Mouse (Mus musculus) heart, embryonic 13.5 days (tissue): Measurements from ENCODE around the gene 2310033P09Rik. TPM values are rescaled to one million over a fixed set of nuclear protein-coding genes. Genes with fewer than 3 reads are reported as not detected.
"Not testable (repeated sequence)": the region's sequence is repeated elsewhere in the genome, so short reads cannot be mapped to it uniquely, and the experiment has no call there.

Source experiments
- ATAC-seq: fragments of 200-750 bp; cut with Nextera tagmentation; 2 replicates; pipeline ENCODE4 v1.8.0; 2017; ENCODE audit warnings: moderate TSS enrichment; ENCODE audit not compliant: insufficient number of reproducible peaks, low FRiP score, low TSS enrichment; ENCODE audit errors: extremely low read depth
- H3K27ac ChIP-seq: fragments of 300-500 bp; sonication (generic); replicated peaks from 2 replicates; pipeline ENCODE4 v1.5.1; 2015; ENCODE audit warnings: moderate library complexity, mild to moderate bottlenecking, inconsistent platforms
- H3K27me3 ChIP-seq: fragments of 300-500 bp; sonication (generic); replicated peaks from 2 replicates; pipeline ENCODE4 v1.6.1; 2015; ENCODE audit warnings: mild to moderate bottlenecking, inconsistent platforms
- H3K36me3 ChIP-seq: fragments of 300-500 bp; sonication (generic); 2 replicates; pipeline ENCODE4 v1.6.1; 2015; ENCODE audit warnings: mild to moderate bottlenecking, inconsistent platforms
- H3K4me1 ChIP-seq: fragments of 300-500 bp; sonication (generic); 2 replicates; pipeline ENCODE4 v1.6.1; 2015; ENCODE audit warnings: inconsistent platforms
- H3K4me2 ChIP-seq: fragments of 300-500 bp; sonication (generic); 2 replicates; pipeline ENCODE4 v1.6.1; 2015; ENCODE audit warnings: inconsistent platforms, mild to moderate bottlenecking, moderate library complexity
- H3K4me3 ChIP-seq: fragments of 300-500 bp; sonication (generic); 2 replicates; pipeline ENCODE4 v1.5.1; 2015; ENCODE audit warnings: moderate library complexity, mild to moderate bottlenecking, inconsistent platforms
- H3K9ac ChIP-seq: fragments of 300-500 bp; sonication (generic); 2 replicates; pipeline ENCODE4 v1.6.1; 2015; ENCODE audit warnings: inconsistent platforms, mild to moderate bottlenecking, moderate library complexity
- H3K9me3 ChIP-seq: fragments of 300-500 bp; sonication (generic); 2 replicates; pipeline ENCODE4 v1.6.1; 2016; ENCODE audit warnings: inconsistent platforms
- WGBS: fragments of 180-500 bp; shearing (Covaris S2); methylation state at CpG from one replicate; pipeline ENCODE4 v1.1.7; 2015; ENCODE audit warnings: mixed read lengths; 5-methylcytosine and 5-hydroxymethylcytosine counted together
- polyA plus RNA-seq: library from polyadenylated mRNA; unstranded; fragments of >200 nt; fragmentation: Nextera tagmentation; extraction: Ambion mirVana; gene quantifications from 2 replicates; pipeline ENCODE4 v1.2.1, GENCODE M21; 2015

The 2310033P09Rik gene
- polyA plus RNA-seq, 1 experiment from 2014 or later: 22.6 TPM

DNA sequence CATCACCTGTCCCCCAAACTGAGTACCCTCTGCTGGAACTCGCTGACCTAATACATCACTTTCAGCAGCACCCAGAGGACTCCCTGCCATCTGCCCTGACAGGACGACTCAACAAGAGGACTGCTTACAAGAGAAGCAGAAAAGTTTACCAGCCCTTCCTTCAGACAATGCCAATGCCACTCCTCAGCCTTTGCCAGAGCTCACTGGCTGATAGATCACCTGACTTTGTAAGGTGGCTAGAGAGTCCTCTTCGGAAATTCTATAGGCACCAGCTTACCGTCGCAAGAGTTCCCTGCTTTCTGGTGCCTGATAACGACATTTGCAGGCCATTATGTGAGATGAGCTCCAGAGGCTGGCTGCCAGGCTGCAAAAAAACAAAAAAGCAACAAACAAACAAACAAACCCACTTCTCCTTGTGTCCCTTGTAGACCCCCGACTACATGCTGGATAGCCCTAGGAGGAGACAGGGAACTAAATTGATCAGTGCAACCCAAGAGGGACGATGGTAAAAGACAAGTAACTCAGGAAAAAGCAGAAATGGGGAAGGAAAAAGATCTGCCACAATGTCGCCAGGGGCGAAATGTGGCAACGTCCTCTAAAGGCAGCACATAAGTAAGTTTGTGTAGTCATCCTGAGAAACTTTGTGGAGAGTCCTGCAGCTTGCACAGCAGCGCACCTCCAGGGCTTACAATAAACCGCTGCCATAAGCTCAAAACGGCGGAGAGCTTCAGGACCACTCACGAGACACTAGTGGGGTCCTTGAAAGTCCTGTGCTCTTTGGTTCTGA lies 6.7 kb upstream of the 2310033P09Rik start:
- 30% methylated on average over 16 of the region's 16 CpGs for WGBS
- H3K4me2 ChIP-seq: peak overlapping the region; percentile 79
- peaks cover 16% of the 10 kb centered on the region for H3K4me1 ChIP-seq
- H3K9ac ChIP-seq: peak overlapping the region; percentile 93
- peak overlapping the region; percentile 94 for H3K4me3 ChIP-seq
- H3K36me3 ChIP-seq: peaks cover 43% of the 10 kb centered on the region
- ATAC-seq: no peak
- no peaks in the 10 kb centered on the region for H3K9me3 ChIP-seq
- H3K27me3 ChIP-seq: no peaks in the 10 kb centered on the region
- H3K27ac ChIP-seq: peak overlapping the region; percentile 83

DNA sequence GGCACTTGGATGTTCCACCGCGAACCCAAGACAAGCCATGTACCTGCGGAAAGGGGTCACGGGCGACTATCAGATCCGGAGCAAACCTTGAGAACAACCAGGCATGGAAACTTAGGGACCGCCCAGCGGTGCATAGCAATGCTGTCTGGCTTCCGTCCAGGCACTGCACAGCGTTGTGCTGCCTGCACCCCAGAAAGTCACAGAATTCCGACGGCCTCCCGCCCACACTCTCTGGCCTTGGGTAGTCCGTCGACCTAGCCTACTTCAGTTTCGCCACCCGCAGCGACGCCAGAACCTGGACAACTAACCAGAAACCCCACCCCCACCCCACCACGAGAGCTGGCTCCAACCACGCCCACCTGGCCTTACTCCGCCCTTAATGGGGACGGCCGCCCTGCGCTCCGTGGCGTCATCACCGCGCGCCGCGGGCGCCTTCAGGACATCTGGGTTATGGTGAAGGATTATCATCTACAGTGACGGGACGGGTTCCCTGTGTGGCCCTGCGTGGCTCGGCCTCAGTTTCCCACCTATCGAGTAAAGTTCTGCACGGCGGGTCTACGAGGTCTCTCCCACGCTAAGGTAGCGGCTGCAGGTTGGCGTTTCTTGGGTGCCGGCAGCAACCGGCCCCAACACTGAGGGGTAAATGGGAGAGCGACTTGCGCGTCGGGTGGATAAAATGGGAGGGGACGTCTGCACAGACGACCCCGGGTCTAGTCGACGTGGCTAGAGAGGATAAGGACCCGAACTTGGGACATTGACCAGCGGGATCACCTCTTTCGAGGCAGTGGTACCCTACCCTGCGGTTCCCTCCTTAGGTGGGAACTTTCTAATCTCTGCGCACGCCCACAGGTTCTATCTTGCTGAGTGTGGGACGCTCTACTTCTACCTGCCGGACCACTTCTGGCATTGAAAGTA lies 5.8 kb upstream of the 2310033P09Rik start, which contains the start of gene Mrpl55:
TSS of gene Mrpl55 (plus strand) at position 406 of the 915 bp plus-strand sequence.
- H3K27me3 ChIP-seq: no peaks in the 10 kb centered on the region
- H3K4me3 ChIP-seq: peak within 1 kb of the TSS; percentile 94
- ATAC-seq: peak; percentile 87
- under 1% methylated on average over 63 of the region's 63 CpGs for WGBS
- peaks cover 53% of the 10 kb centered on the region for H3K36me3 ChIP-seq
- no peaks in the 10 kb centered on the region for H3K9me3 ChIP-seq
- H3K27ac ChIP-seq: peak within 1 kb of the TSS; percentile 83
- peak within 1 kb of the TSS; percentile 79 for H3K4me2 ChIP-seq
- H3K9ac ChIP-seq: peak within 1 kb of the TSS; percentile 93
- peaks cover 16% of the 10 kb centered on the region for H3K4me1 ChIP-seq

DNA sequence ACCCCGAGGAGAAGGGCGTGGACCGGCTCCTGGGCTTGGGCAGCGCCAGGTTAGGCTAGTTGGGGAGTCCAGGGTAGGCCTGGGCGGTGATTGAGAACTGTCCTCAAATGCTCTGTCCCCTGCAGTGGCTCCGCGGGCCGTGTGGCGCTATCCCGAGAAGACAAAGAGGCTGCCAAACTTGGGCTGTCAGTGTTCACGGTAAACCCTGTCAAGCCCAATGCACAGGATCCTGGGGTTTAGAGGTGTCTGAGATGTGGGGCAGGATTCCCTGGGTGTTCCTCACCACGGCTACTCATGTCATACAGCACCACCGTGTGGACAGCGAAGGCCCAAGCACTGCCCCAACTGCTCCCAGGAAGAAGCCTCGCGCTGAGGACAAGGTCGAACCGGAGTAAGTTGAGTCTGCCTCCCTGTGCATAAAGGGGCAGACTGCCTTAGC lies 901 bp downstream of the 2310033P09Rik start:
- H3K9me3 ChIP-seq: no peaks in the 10 kb centered on the region
- peak; percentile 23; the same call in 1 of the 2 replicates for ATAC-seq
- peaks cover 39% of the 10 kb centered on the region for H3K4me1 ChIP-seq
- peaks cover 82% of the 10 kb centered on the region for H3K36me3 ChIP-seq
- peak overlapping the region; percentile 90 for H3K4me2 ChIP-seq
- WGBS: 7% methylated on average over 18 of the region's 18 CpGs
- peak overlapping the region; percentile 95 for H3K9ac ChIP-seq
- H3K27ac ChIP-seq: peak overlapping the region; percentile 94
- H3K27me3 ChIP-seq: no peaks in the 10 kb centered on the region
- peak overlapping the region; percentile 95 for H3K4me3 ChIP-seq

DNA sequence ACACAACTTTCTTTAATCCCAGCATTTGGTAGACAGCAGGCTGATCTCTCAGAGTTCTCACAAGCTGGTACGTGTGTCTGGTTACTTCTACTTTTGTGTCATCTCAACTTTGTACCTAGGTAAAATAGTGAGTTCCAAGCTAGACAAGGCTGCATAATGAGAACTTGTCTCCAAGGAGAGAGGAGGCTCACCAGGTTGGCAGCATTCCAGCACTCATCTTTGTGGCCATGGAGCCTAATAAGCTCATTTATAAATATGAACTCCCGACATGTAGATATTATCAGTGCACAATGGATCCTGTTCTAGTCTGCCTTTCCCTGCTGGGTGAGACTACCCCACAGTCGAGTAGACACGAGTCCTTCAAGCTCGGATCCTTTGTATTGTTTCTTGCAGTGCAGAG lies 1.5 kb downstream of the 2310033P09Rik start:
- Histone ChIP-seq H3K27ac (peak overlapping the region; percentile 94; the same call in 1 of the 2 replicates), H3K4me1 (peaks cover 45% of the 10 kb centered on the region), H3K9me3 (no peaks in the 10 kb centered on the region), H3K27me3 (no peaks in the 10 kb centered on the region), H3K36me3 (peaks cover 82% of the 10 kb centered on the region), H3K9ac (peak overlapping the region; percentile 95), H3K4me3 (peak overlapping the region; percentile 95), H3K4me2 (peak overlapping the region; percentile 90)
- WGBS: 67% methylated on average over 5 of the region's 5 CpGs
- ATAC-seq: no peak

DNA sequence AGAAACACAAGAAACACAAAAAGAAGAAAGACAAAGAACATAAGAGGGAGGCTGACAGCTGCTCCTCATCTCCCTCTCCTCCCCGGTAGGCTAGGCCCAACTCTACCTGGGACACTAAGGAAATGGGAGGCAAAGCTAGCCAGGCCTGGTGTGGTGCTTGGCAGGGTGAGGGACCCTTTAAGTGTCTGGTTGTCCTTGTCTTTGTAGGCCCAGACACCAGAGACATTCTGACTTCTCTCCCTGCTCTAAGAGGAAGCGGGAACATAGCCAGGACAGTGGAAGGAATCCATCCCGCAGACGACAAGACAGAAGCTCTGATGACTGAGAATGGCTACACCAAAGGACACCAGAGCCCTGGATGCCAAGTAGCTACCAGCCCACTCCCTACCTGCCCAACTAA lies 1.9 kb downstream of the 2310033P09Rik start:
- Histone ChIP-seq H3K4me1 (peaks cover 45% of the 10 kb centered on the region), H3K27ac (no peak overlapping the region), H3K27me3 (no peaks in the 10 kb centered on the region), H3K4me2 (no peak overlapping the region), H3K36me3 (peaks cover 82% of the 10 kb centered on the region), H3K9me3 (no peaks in the 10 kb centered on the region), H3K9ac (no peak overlapping the region), H3K4me3 (no peak overlapping the region)
- no peak for ATAC-seq
- 81% methylated on average over 4 of the region's 4 CpGs for WGBS

- peaks cover 73% of the 10 kb centered on the region for H3K36me3 ChIP-seq
- H3K4me1 ChIP-seq: peaks cover 51% of the 10 kb centered on the region
- not testable (repeated sequence) for ATAC-seq, H3K4me3 ChIP-seq, H3K9me3 ChIP-seq, H3K4me2 ChIP-seq, H3K27ac ChIP-seq, H3K9ac ChIP-seq, H3K27me3 ChIP-seq
- WGBS: 82% methylated on average over 9 of the region's 9 CpGs
Observed at GRCm38 (mm10) chr11:59211561-59211960, 3.4 kb downstream of the 2310033P09Rik start.

- H3K36me3 ChIP-seq: peaks cover 65% of the 10 kb centered on the region
- not testable (repeated sequence) for H3K4me2 ChIP-seq, H3K4me3 ChIP-seq, H3K27me3 ChIP-seq, H3K27ac ChIP-seq, ATAC-seq, H3K9ac ChIP-seq, H3K9me3 ChIP-seq
- WGBS: 63% methylated on average over 12 of the region's 12 CpGs
- H3K4me1 ChIP-seq: peaks cover 58% of the 10 kb centered on the region
Observed at GRCm38 (mm10) chr11:59212320-59212719, 4.2 kb downstream of the 2310033P09Rik start.

- Histone ChIP-seq H3K4me3 (no peak overlapping the region), H3K4me1 (peaks cover 61% of the 10 kb centered on the region), H3K27me3 (no peaks in the 10 kb centered on the region), H3K36me3 (peaks cover 68% of the 10 kb centered on the region), H3K27ac (no peak overlapping the region), H3K9ac (no peak overlapping the region), H3K4me2 (no peak overlapping the region), H3K9me3 (no peaks in the 10 kb centered on the region)
- 87% methylated on average over 12 of the region's 12 CpGs for WGBS
- no peak for ATAC-seq
Observed at GRCm38 (mm10) chr11:59212892-59213494, 4.9 kb downstream of the 2310033P09Rik start.

DNA sequence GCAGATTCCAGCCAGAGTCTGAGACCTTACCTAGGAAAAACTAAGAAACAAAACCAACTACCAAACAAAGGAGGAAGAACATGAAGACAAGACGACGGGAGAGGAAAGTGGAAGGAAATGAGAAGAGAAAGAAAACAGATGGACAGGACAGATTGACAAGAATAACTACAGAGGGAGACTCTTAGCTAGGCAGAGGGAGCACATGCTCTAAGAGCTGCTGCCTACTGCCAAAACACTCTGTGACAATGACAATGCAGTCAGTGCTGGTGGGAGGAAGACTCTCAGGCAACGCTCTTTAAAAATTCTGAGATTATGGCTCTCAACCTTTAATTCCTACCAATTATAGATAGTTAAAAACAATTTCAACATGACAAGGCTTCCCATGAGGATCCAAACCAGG lies 8.8 kb downstream of the 2310033P09Rik start:
- H3K36me3 ChIP-seq: peaks cover 57% of the 10 kb centered on the region
- H3K4me1 ChIP-seq: peaks cover 70% of the 10 kb centered on the region
- WGBS: 85% methylated on average over 3 of the region's 3 CpGs
- 0 out of 2 replicates have a peak overlapping the region, but pooled peaks have one; percentile 8 for H3K27ac ChIP-seq
- ATAC-seq: no peak
- H3K27me3 ChIP-seq: no peaks in the 10 kb centered on the region
- H3K4me2 ChIP-seq: no peak overlapping the region
- no peak overlapping the region for H3K4me3 ChIP-seq
- 0 out of 2 replicates have a peak overlapping the region, but pooled peaks have one; percentile 4 for H3K9ac ChIP-seq
- H3K9me3 ChIP-seq: no peaks in the 10 kb centered on the region

DNA sequence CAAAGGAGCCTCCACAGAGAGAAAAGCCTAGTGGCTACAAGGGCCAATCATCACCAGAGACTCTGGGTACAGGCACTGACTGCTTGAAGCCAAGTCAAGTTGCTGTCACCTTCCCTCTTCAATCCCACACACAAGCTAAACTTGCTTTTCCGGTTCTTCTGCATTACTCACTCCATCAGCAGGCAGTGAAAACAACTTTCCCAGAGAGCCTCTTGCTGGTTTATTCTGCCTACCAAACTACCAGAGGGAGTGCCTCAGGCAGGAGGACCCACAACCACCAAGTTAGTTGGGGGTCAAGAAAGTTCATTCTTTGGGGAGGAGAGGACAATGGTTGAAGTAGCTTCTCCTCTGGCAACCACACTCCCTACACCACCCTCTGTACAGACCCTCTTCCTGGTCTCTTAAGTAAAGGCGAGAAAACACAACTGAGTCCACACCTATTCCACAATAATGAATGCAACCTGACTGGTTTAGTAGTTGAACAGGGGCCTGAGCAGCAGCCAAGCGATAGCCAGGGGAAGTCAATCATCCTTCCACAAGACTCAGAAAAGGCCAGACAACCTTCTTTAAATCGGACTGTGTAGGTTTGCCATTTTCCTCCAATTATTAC lies 10.4 kb downstream of the 2310033P09Rik start:
- H3K36me3 ChIP-seq: peaks cover 43% of the 10 kb centered on the region
- no peak for ATAC-seq
- peaks cover 77% of the 10 kb centered on the region for H3K4me1 ChIP-seq

More for the DNA sequence above, 10.4 kb downstream of the 2310033P09Rik start:
- whole genome bisulfite sequencing: 77% methylated on average over 4 of the region's 4 CpGs
- H3K27me3 ChIP-seq: no peaks in the 10 kb centered on the region
- H3K4me2 ChIP-seq: no peak overlapping the region
- no peak overlapping the region for H3K27ac ChIP-seq
- H3K9me3 ChIP-seq: no peaks in the 10 kb centered on the region
- H3K4me3 ChIP-seq: no peak overlapping the region
- 0 out of 2 replicates have a peak overlapping the region, but pooled peaks have one; percentile 1 for H3K9ac ChIP-seq
